Mouse (Mus musculus): ENCODE results near the gene Foxo3.

Foxo3 gene

DNA sequence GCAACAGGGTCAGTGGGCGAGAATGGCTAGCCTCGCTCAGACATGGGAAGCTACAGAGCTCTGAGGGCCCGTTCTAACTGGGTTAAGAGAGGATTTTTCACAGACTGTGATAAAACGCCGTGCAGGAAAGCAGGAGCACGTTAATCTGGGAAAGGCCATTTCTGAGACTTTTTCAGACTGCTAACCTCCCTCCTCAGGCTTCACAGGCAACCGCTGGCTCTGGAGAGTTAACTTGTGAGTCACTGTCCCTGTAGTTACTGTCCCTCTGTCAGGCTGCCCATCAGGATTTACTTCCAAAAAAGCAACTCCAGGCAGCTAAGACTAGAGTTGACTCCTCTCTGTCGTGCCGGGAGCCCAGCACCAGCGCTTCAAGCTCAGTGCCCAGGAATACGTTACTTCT, 54.6 kb downstream of the Foxo3 start:
- no peak for DNase-seq

- no peak for DNase-seq
Observed at GRCm38 (mm10) chr10:42221136-42221891, 55.2 kb downstream of the Foxo3 start.

DNA sequence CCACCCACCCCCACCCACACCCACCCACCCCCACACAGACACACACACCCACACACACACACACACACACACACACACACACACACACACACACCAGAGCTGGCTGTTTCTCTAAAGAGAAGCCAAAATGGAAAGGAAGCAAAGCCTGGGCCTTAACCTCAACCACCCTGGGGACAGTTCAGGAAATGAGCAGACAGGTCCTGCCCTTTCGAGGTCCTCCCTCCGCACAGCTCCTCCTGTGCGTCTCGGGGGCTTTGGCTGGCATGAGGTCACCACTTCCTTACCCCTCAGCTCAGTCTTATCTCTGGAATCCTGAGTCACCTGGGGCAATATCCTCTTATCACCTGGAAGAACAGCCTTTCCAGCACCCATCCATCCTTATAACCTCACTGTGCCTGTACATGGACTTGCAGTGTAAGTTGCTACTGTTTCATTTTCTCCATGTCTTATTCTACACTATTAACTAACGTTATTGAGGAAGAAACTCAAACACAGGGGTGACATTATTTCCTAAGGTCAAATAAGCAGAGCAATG, 56.1 kb downstream of the Foxo3 start:
- DNase-seq = no peak

DNA sequence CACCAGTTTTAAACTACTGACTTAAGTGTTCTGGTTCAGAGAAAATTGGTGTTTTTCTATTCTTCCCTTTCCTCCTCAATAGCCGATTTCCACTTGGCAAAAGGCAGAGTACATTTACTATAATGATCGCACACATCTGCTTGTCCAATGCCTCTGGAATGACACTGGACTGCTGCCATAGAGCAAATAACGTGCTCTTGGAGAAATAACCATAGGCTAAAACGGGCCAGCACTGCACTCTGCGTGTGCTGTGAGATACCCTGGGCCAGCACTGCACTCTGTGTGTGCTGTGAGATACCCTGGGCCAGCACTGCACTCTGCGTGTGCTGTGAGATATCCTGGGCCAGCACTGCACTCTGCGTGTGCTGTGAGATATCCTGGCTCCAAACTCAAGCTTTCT, 65.1 kb downstream of the Foxo3 start:
- DNase-seq = no peak

DNA sequence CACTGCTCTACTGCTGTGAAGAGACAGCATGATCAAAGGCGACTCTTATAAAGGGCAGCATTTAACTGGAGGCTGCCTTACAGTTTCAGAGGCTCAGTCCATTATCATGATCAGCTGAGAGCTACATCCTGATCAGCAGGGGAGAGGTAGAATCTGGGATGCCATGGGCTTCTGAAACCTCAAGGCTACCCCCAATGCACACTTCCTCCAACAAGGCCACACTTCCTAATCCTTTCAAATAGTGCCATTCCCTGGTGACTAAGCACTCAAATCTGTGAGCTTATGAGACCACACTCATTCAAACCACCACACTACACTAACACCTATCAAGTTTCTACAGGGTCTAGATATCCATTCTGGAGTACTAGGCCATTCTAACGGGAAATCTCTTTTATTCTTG, 65.9 kb downstream of the Foxo3 start:
- DNase-seq = no peak

GRCm38 (mm10) chr10:42209809-42210208, 66.7 kb downstream of the Foxo3 start:
- no peak for DNase-seq

DNA sequence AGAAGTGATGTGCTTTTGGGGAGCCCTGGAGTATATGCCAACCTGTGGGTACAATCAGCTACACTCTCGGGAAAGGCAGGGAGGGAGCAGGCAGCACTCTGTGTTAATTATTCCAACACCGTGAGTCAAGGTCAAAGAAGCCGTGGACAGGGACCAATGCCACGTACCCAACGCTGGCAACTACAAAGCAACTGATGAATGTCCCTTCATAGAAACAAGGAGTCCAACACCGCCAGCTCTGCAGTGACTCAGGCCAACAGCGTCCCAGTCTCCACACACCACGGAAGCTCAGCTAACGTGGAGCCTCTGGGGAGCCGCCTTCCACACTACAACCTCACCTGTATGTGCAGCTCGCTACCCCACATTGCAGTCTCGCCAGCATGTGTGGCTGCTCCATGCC, 68.9 kb downstream of the Foxo3 start:
- DNase-seq = no peak

GRCm38 (mm10) chr10:42204768-42205412, 71.7 kb downstream of the Foxo3 start:
- no peak for DNase-seq

DNA sequence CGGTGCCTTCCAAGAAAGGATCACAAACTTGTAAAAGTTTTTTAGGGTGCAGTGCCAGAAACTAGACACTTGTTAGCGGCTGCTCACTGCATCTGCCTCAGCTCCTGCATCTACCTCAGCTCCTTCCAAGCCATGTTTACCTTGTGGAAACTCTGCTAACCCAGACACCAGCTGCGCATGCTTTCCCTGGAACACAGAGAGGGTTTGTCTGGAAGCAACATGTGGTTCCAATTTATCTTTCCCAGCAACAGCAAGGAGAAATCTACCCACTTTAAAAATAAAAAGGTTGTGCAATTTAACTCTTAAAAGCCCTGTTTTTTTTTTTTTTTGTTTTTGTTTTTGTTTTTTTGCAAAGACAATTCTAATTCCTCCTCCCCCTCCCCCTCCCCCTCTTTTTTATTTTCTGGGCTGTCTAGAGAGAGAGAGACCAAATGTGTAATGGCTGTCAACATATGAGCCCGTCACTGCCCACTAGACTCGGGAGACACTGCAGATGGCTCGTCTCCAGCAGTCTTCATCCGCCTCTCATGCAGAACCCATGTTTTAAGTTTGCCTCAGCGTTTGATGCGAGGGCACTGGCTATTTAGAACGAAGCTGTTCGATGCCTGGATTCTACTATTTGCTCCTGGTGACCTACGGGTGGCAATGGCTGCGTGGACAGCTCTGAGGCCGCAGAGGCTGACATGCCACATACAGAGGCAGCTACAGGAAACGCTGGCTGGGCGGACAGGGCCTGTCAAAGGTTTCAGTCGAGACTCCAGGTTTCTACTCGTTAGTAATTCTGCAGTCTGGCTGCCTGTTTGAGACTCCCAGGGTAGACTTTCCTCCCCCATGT, 73.0 kb downstream of the Foxo3 start:
- no peak for DNase-seq

- no peak for DNase-seq
Observed at GRCm38 (mm10) chr10:42202561-42202960, 74.0 kb downstream of the Foxo3 start.

DNA sequence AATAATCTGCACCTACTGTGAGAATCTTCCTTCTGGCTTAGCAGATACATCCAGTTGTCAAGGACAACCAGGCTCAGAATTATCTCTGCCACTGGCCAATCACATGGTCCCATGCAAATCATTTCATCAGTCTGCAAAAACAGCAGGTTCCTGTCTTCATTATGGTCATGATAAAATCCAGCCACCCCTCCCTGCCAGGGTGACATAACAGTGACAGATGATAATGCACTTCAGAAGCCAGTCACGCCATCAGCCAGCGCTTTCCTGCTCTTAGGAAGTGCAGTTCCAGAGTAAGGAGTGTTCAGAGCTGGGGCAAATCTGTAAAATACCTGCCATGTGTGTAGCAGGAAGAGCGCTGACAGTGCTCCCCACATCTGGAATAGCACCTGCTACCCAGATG, 77.1 kb downstream of the Foxo3 start:
- DNase-seq = no peak

DNA sequence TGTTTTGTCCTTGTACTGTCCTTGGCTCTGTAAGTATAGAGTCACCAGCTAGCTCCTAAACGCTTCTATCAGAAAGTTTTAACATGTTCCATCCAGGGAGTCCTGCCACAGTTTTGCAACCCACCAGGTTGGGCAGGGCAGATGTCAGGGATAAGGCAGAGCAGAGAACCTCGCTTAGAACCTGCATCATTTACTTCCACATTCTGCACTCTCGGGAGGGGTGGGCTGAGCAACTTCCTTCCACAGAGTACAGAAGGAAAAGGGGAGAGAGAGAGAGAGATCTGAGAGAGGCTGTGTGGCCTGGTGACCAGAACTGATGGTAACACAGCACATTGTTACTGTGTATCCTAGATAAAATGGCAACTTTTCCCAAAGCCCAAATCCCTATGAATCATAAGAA, 77.9 kb downstream of the Foxo3 start:
- DNase-seq = no peak

DNA sequence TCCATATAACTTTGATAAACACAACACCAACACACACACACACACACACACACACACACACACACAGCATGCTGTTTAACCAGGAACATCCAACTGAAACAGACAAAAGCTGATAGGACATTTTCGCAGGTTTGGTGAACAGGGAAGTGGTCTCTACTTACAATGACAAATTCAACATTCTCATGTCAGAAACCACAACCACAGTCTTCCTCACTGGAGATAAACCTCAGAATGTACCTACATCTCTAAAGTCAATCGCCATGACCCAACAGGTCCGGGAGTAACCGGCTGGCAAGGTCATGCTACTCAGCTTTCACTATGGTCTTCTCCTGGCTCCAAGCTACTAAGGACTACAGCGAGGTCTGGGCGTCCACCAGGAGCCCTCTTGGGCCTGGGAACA, 81.8 kb downstream of the Foxo3 start:
- no peak for DNase-seq

DNA sequence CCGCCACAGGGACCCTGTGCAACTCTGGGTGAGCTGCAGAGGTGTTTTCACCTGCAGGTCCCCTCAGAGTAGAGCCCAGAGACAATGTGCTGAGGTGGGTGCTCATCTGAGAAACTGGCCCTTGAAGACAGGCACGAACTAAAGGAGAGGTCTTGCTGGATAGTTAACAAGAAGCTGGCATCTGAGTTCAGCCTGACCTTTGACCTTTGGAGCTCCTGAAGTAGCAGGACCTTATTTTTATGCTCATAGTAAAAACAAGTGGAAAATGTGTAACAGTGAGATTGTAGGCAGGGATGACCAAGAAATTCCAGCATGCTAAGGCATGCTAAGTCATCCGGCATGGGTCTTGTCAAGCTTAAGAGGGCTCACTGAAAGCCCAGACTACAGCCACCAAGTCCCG, 82.6 kb downstream of the Foxo3 start:
- no peak for DNase-seq

DNA sequence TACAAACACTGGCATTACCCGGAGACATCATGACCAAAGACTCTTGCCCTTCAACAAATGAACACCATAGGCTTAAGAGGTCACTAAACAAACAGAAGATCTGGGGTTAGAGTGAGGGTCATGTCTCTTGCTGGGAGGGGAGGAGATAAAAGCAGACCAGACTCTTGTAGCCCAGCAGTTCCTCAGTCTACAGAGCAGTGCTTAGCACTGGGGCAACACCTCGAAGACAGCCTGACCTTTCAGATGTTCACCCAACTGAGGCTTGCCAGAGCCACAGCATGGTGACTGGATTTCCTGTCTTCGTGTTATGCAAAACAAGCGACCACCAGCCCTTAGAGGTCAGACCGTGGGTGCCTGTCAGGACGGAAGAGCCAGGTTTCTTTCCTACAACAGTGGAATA, 83.6 kb downstream of the Foxo3 start:
- no peak for DNase-seq

DNA sequence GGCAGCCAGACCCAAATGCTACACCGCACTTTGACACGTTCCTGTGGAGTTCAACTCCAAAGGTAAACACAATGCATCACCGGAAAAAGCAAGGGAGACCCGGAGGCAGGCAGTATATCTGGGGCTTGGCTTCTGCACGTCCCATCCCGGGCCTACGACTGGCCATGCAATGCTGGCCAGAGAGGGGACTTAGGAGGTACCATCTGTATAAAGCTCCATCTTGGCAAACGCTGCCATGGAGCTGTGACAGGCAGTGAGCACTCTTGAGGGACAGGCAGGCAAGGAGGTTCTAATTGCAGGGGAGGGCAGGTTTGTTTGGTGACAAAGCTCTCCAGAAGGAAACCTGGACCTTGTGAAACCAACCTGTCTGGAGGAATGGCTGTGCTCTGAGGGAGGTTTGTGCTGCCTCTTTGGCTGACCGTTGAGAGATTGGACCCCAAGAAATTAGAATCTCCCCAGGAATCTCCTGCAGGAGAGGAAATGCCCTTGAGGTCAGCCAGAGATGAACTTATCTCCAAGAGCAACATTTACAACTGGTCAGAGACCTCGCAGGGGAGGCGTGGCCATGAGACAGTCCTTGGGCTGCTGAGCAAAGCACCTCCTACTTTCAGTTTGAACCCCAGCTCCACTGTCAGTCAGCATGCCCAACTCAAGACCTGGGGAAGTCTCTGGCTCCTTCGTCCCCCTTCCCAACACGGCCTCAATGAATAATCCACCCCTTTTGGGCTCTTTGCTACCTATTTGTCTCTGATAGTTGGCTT, 86.7 kb downstream of the Foxo3 start:
- DNase-seq = peak; percentile 73 to 80

DNA sequence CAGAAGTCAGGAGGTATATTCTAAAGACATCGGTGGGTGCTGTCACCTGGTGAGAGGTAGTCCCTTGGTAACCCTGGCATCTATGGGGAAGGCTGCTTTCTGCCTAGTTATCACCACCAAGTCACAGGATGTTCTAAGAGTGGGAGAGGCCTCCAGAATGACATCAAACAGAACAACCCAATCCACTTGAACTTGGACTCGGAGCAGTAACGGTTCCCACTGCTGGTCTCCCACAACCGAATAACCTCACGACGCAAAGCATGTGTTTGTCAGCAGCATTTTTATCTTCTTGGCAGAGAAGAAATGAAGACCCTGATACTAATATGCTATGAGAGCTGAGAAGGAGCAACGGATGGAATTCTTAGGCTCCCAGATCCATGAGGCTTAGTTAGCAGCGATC, 87.5 kb downstream of the Foxo3 start:
- DNase-seq = no peak

GRCm38 (mm10) chr10:42188091-42188490, 88.5 kb downstream of the Foxo3 start:
- no peak for DNase-seq

GRCm38 (mm10) chr10:42186941-42187401, 89.6 kb downstream of the Foxo3 start:
- peak; percentile 67 to 75 for DNase-seq

- no peak for DNase-seq
Observed at GRCm38 (mm10) chr10:42180333-42180732, 96.2 kb downstream of the Foxo3 start.

GRCm38 (mm10) chr10:42178751-42179150, 97.8 kb downstream of the Foxo3 start:
- no peak for DNase-seq

Measured in cerebellum, postnatal 14 days (tissue).